Mouse (Mus musculus): ENCODE results near the gene Cnga1. TPM values are rescaled to one million over a fixed set of nuclear protein-coding genes. Genes with fewer than 3 reads are reported as not detected.

The Cnga1 gene
- polyA plus RNA-seq, 1 experiment from 2014 or later, result not detected

Other genes starting within 250 kb of the Cnga1 start
- 38.6 and 39.2 TPM in 2 replicates for gene Corin, start 139.8 kb downstream of the Cnga1 start, polyA plus RNA-seq (2015; fragmentation: Nextera tagmentation; extraction: Ambion mirVana)
- 8.3 and 9.7 TPM in 2 replicates for gene Nfxl1, start 84.6 kb downstream of the Cnga1 start, polyA plus RNA-seq (2015; fragmentation: Nextera tagmentation; extraction: Ambion mirVana)
- 0.09 and 0.14 TPM in 2 replicates for gene Zar1, start 63.0 kb downstream of the Cnga1 start, polyA plus RNA-seq (2015; fragmentation: Nextera tagmentation; extraction: Ambion mirVana)
- 0.10 and 0.15 TPM in 2 replicates for gene Gm5868, start 56.7 kb downstream of the Cnga1 start, polyA plus RNA-seq (2015; fragmentation: Nextera tagmentation; extraction: Ambion mirVana)
- gene Nipal1, start 3.5 kb upstream of the Cnga1 start, polyA plus RNA-seq (2015; fragmentation: Nextera tagmentation; extraction: Ambion mirVana), result 0.34 and 0.40 TPM in 2 replicates
- gene Txk, start 108.5 kb upstream of the Cnga1 start, polyA plus RNA-seq (2015; fragmentation: Nextera tagmentation; extraction: Ambion mirVana), result 0.21 and 2.0 TPM in 2 replicates
- 17.8 and 19.0 TPM in 2 replicates for gene Tec, start 224.2 kb upstream of the Cnga1 start, polyA plus RNA-seq (2015; fragmentation: Nextera tagmentation; extraction: Ambion mirVana)

All from heart, embryonic 15.5 days (tissue).